In genomic region chr12:108206641-108207040, GRCm38 (mm10) we compare ENCODE assay signal across 8 mouse cellular contexts. TPM values are rescaled to one million over a fixed set of nuclear protein-coding genes. Genes with fewer than 3 reads are reported as not detected.
A peak's percentile ranks its signal among the peaks of the same experiment; 100 is the strongest.
DNase-seq lines count a peak whose midpoint lies in the region; ATAC-seq lines count a peak whose summit lies in the region.

No protein-coding gene starts in this region.

- peaks cover 51% of the 10 kb centered on the region for H3K36me3 ChIP-seq in embryonic facial prominence, embryonic 12.5 days
- peaks cover 53% of the 10 kb centered on the region for H3K36me3 ChIP-seq in heart, embryonic 12.5 days

- WGBS in embryonic facial prominence, embryonic 12.5 days = 16% methylated on average over 5 of the region's 5 CpGs
- 12% methylated on average over 5 of the region's 5 CpGs for WGBS in heart, embryonic 12.5 days

- no peaks in the 10 kb centered on the region for H3K27me3 ChIP-seq in embryonic facial prominence, embryonic 12.5 days
- H3K27me3 ChIP-seq in heart, embryonic 12.5 days (replicated peaks) = no peaks in the 10 kb centered on the region

- H3K4me3 ChIP-seq in embryonic facial prominence, embryonic 12.5 days = no peak overlapping the region
- no peak overlapping the region for H3K4me3 ChIP-seq in heart, embryonic 12.5 days

- no peaks in the 10 kb centered on the region for H3K9me3 ChIP-seq in embryonic facial prominence, embryonic 12.5 days
- no peaks in the 10 kb centered on the region for H3K9me3 ChIP-seq in heart, embryonic 12.5 days (replicated peaks)

- peaks cover 3% of the 10 kb centered on the region; the same call in 1 of the 2 replicates for H3K4me1 ChIP-seq in embryonic facial prominence, embryonic 12.5 days
- H3K4me1 ChIP-seq in heart, embryonic 12.5 days (replicated peaks) = peaks cover 26% of the 10 kb centered on the region

- peak; percentile 29; the same call in 1 of the 2 replicates for ATAC-seq in embryonic facial prominence, embryonic 12.5 days (ENCODE audit: insufficient number of reproducible peaks, insufficient read depth, low FRiP score, low TSS enrichment)
- peak; percentile 26; the same call in 1 of the 2 replicates for ATAC-seq in heart, embryonic 12.5 days (ENCODE audit: insufficient number of reproducible peaks, low FRiP score)
- ATAC-seq in neutrophil, adult 5-6 weeks (ENCODE audit: extremely low read depth, insufficient number of reproducible peaks, low FRiP score, poor library complexity, severe bottlenecking) = peak; percentile 27; the same call in 1 of the 2 replicates

- peak; percentile 79 for DNase-seq in CD4-positive, CD25-positive, alpha-beta regulatory T cell, adult 2 months (ENCODE audit: low read depth, low spot score)
- DNase-seq in adrenal gland, postnatal 36 days = peak; percentile 80 to 89
- peak; percentile 79 for DNase-seq in kidney, postnatal 14 days
- peak; percentile 48 to 62 for DNase-seq in lung, adult 18-20 months
- peak; percentile 61 for DNase-seq in thymus, postnatal 0 days (ENCODE audit: low spot score)

- H3K9ac ChIP-seq in embryonic facial prominence, embryonic 12.5 days = no peak overlapping the region
- no peak overlapping the region for H3K9ac ChIP-seq in heart, embryonic 12.5 days

- no peak overlapping the region for H3K4me2 ChIP-seq in embryonic facial prominence, embryonic 12.5 days (replicated peaks)
- no peak overlapping the region for H3K4me2 ChIP-seq in heart, embryonic 12.5 days

- H3K27ac ChIP-seq in embryonic facial prominence, embryonic 12.5 days = no peak overlapping the region
- no peak overlapping the region for H3K27ac ChIP-seq in heart, embryonic 12.5 days (ENCODE audit: poor library complexity, severe bottlenecking)

RNA-seq across cellular contexts. Expression of gene Ccnk, which starts 27.3 kb away (rescaled TPM):
- 10 to 100 TPM; 26.6 to 32.9 TPM for total RNA-seq in adrenal gland, postnatal 36 days (2021)
- polyA plus RNA-seq in embryonic facial prominence, embryonic 12.5 days (2016; fragmentation: Nextera tagmentation; extraction: Ambion mirVana) = 3.4 and 4.3 TPM in 2 replicates
- 2.0 and 2.7 TPM in 2 replicates for polyA plus RNA-seq in heart, embryonic 12.5 days (2016; fragmentation: Nextera tagmentation; extraction: Ambion mirVana)
- total RNA-seq in neutrophil, adult 5-6 weeks (2017) = 26.4 and 33.0 TPM in 2 replicates
- polyA plus RNA-seq in thymus, postnatal 0 days (2015; fragmentation: Nextera tagmentation; extraction: Ambion mirVana) = 4.0 and 4.7 TPM in 2 replicates

RNA-seq across cellular contexts. Expression of gene Setd3, which starts 27.5 kb away (rescaled TPM):
- total RNA-seq in adrenal gland, postnatal 36 days (2021) = 100 to 1,000 TPM; 108 to 126 TPM
- 98.4 and 103 TPM in 2 replicates for polyA plus RNA-seq in embryonic facial prominence, embryonic 12.5 days (2016; fragmentation: Nextera tagmentation; extraction: Ambion mirVana)
- polyA plus RNA-seq in heart, embryonic 12.5 days (2016; fragmentation: Nextera tagmentation; extraction: Ambion mirVana) = 83.1 and 83.3 TPM in 2 replicates
- total RNA-seq in neutrophil, adult 5-6 weeks (2017) = 89.0 and 91.4 TPM in 2 replicates
- 82.6 and 83.6 TPM in 2 replicates for polyA plus RNA-seq in thymus, postnatal 0 days (2015; fragmentation: Nextera tagmentation; extraction: Ambion mirVana)
